Mouse (Mus musculus) limb, embryonic 14.5 days (tissue): Measurements from ENCODE around the gene Mapkbp1. TPM values are rescaled to one million over a fixed set of nuclear protein-coding genes. Genes with fewer than 3 reads are reported as not detected.

Experiments
- ATAC-seq: fragments of 200-750 bp; cut with Nextera tagmentation; 2 replicates; pipeline ENCODE4 v1.8.0; 2017; ENCODE audit warnings: low read depth, moderate number of reproducible peaks, moderate TSS enrichment; ENCODE audit not compliant: low FRiP score
- DNase-seq: peaks from one replicate; pipeline ENCODE4 v3.0.0-alpha.2; 2015; ENCODE audit warnings: low spot score
- H3K27ac ChIP-seq: fragments of 300-500 bp; sonication (generic); replicated peaks from 2 replicates; pipeline ENCODE4 v1.5.1; 2014; ENCODE audit warnings: low read depth, mild to moderate bottlenecking, low read length, moderate library complexity, mixed read lengths
- H3K27me3 ChIP-seq: fragments of 300-500 bp; sonication (generic); 2 replicates; pipeline ENCODE4 v1.6.1; 2014; ENCODE audit warnings: low read length, mixed read lengths; ENCODE audit not compliant: control insufficient read depth, insufficient read depth
- H3K36me3 ChIP-seq: fragments of 300-500 bp; sonication (generic); 2 replicates; pipeline ENCODE4 v1.6.1; 2014; ENCODE audit warnings: mild to moderate bottlenecking, low read length, moderate library complexity, mixed read lengths; ENCODE audit not compliant: control insufficient read depth, insufficient read depth
- H3K4me1 ChIP-seq: fragments of 300-500 bp; sonication (generic); 2 replicates; pipeline ENCODE4 v1.6.1; 2014; ENCODE audit warnings: antibody characterized with exemption, low read length, mixed read lengths; ENCODE audit not compliant: control insufficient read depth, insufficient read depth
- H3K4me2 ChIP-seq: fragments of 300-500 bp; sonication (generic); replicated peaks from 2 replicates; pipeline ENCODE4 v1.6.1; 2014; ENCODE audit warnings: low read depth, mild to moderate bottlenecking, low read length, moderate library complexity; ENCODE audit not compliant: severe bottlenecking
- H3K4me3 ChIP-seq: fragments of 300-500 bp; sonication (generic); replicated peaks from 2 replicates; pipeline ENCODE4 v1.5.1; 2014; ENCODE audit warnings: low read length
- H3K9ac ChIP-seq: fragments of 300-500 bp; sonication (generic); 2 replicates; pipeline ENCODE4 v1.6.1; 2014; ENCODE audit warnings: mild to moderate bottlenecking, low read depth, low read length, moderate library complexity; ENCODE audit not compliant: severe bottlenecking
- H3K9me3 ChIP-seq: fragments of 300-500 bp; sonication (generic); 2 replicates; pipeline ENCODE4 v1.6.1; 2016; ENCODE audit warnings: low read length; ENCODE audit not compliant: control insufficient read depth
- POLR2A ChIP-seq: fragments of 200-500 bp; IDR thresholded peaks from 2 replicates; pipeline ENCODE4 v1.8.0; 2012; ENCODE audit warnings: inconsistent platforms, mild to moderate bottlenecking, moderate library complexity, borderline replicate concordance; ENCODE audit not compliant: insufficient read depth, insufficient read length; ENCODE audit errors: extremely low read depth
- WGBS: fragments of 180-500 bp; shearing (Covaris S2); extraction: QIAGEN DNeasy Blood & Tissue Kit; methylation state at CpG from one replicate; pipeline ENCODE4 v1.1.7; 2014; 5-methylcytosine and 5-hydroxymethylcytosine counted together
- polyA plus RNA-seq, 2 experiments: library from polyadenylated mRNA; depleted of rRNA in 1 of 2; stranded (reverse) in 1 of 2; unstranded in 1 of 2; fragments of >200 nt; fragmentation: Nextera tagmentation in 1 of 2; extraction: Ambion mirVana in 1 of 2; gene quantifications; 2 replicates each; pipeline versions ENCODE4 v1.2.1 to v1.2.3; 2012 to 2014

Mapkbp1 gene
- polyA plus RNA-seq, 2 experiments, result 4.2 to 26.2 TPM

GRCm38 (mm10) chr2:120015882-120016281 is 43.4 kb downstream of the Mapkbp1 start:
- Histone ChIP-seq H3K36me3 (peaks cover 70% of the 10 kb centered on the region), H3K4me1 (no peaks in the 10 kb centered on the region), H3K9ac (no peak overlapping the region), H3K4me2 (no peak overlapping the region), H3K27me3 (no peaks in the 10 kb centered on the region), H3K9me3 (no peaks in the 10 kb centered on the region), H3K27ac (no peak overlapping the region), H3K4me3 (no peak overlapping the region)
- 91% methylated on average over 4 of the region's 4 CpGs for WGBS
- DNase-seq (no peak), ATAC-seq (no peak)
- TF ChIP-seq POLR2A, result no peak

- H3K36me3 ChIP-seq, result peaks cover 86% of the 10 kb centered on the region
- 93% methylated on average over 12 of the region's 12 CpGs for WGBS
- H3K4me2 ChIP-seq, result no peak overlapping the region
- no peak for TF ChIP-seq POLR2A
- no peak overlapping the region for H3K9ac ChIP-seq
- H3K27ac ChIP-seq, result no peak overlapping the region
- DNase-seq, result no peak
- H3K4me3 ChIP-seq, result no peak overlapping the region
- no peaks in the 10 kb centered on the region for H3K4me1 ChIP-seq
- no peaks in the 10 kb centered on the region for H3K27me3 ChIP-seq
- ATAC-seq, result no peak
- H3K9me3 ChIP-seq, result no peaks in the 10 kb centered on the region
Measured at GRCm38 (mm10) chr2:120017599-120017998, 45.1 kb downstream of the Mapkbp1 start.

- ATAC-seq (no peak), DNase-seq (no peak)
- Histone ChIP-seq H3K36me3 (peaks cover 66% of the 10 kb centered on the region), H3K27me3 (no peaks in the 10 kb centered on the region), H3K4me2 (no peak overlapping the region), H3K4me3 (no peak overlapping the region), H3K9me3 (no peaks in the 10 kb centered on the region), H3K9ac (no peak overlapping the region), H3K27ac (no peak overlapping the region), H3K4me1 (peaks cover 11% of the 10 kb centered on the region)
- 88% methylated on average over 5 of the region's 5 CpGs for WGBS
- no peak for TF ChIP-seq POLR2A
Measured at GRCm38 (mm10) chr2:120024337-120024736, 51.8 kb downstream of the Mapkbp1 start.

- no peaks in the 10 kb centered on the region for H3K9me3 ChIP-seq
- DNase-seq (peak; percentile 84), ATAC-seq (peak; percentile 92)
- peak within 1 kb of the TSS; percentile 74 for H3K4me2 ChIP-seq
- peak; percentile 73; the same call in 1 of the 2 replicates for TF ChIP-seq POLR2A
- H3K4me3 ChIP-seq, result peak within 1 kb of the TSS; percentile 76
- peak within 1 kb of the TSS; percentile 92 for H3K27ac ChIP-seq
- WGBS, result 4% methylated on average over 50 of the region's 50 CpGs
- H3K4me1 ChIP-seq, result peaks cover 11% of the 10 kb centered on the region
- peaks cover 58% of the 10 kb centered on the region for H3K36me3 ChIP-seq
- H3K9ac ChIP-seq, result peak within 1 kb of the TSS; percentile 89
- no peaks in the 10 kb centered on the region for H3K27me3 ChIP-seq
Measured at GRCm38 (mm10) chr2:120026984-120027949, 54.8 kb downstream of the Mapkbp1 start, which contains the start of the genes Jmjd7 and Gm28042. Jmjd7 (plus strand) TSS chr2:120027483. Gm28042 (plus strand) TSS chr2:120027493.

GRCm38 (mm10) chr2:120027950-120028331 is 55.4 kb downstream of the Mapkbp1 start:
- 42% methylated on average over 3 of the region's 3 CpGs for WGBS
- TF ChIP-seq POLR2A, result no peak
- Histone ChIP-seq H3K27ac (peak overlapping the region; percentile 92), H3K27me3 (no peaks in the 10 kb centered on the region), H3K4me1 (peaks cover 11% of the 10 kb centered on the region), H3K9ac (peak overlapping the region; percentile 89), H3K4me2 (peak overlapping the region; percentile 74), H3K4me3 (peak overlapping the region; percentile 76), H3K9me3 (no peaks in the 10 kb centered on the region), H3K36me3 (peaks cover 57% of the 10 kb centered on the region)
- no peak for DNase-seq
- peak; percentile 25 for ATAC-seq
